Mouse (Mus musculus): Measurements from ENCODE around the gene 2310007B03Rik.
A peak's percentile ranks its signal among the peaks of the same experiment; 100 is the strongest.

The 2310007B03Rik gene

GRCm38 (mm10) chr1:93101571-93102061 is 59.1 kb downstream of the 2310007B03Rik start, which contains the start of gene Kif1a:
Kif1a (minus strand) TSS chr1:93101951.
- DNase-seq (ENCODE audit: extremely low spot score): peak; percentile 68

Measured in embryo, embryonic 9.5 days (tissue).